Mouse (Mus musculus): ENCODE data around the gene Heatr4.
"Not testable (repeated sequence)": the region's sequence is repeated elsewhere in the genome, so short reads cannot be mapped to it uniquely, and the experiment has no call there.

The Heatr4 gene

GRCm38 (mm10) chr12:83984752-83985151, at the start of gene Heatr4:
TSS of gene Heatr4 (minus strand) at chr12:83984852.
- no peak for DNase-seq

- DNase-seq = no peak
Measured at GRCm38 (mm10) chr12:84034108-84034507, 49.5 kb upstream of the Heatr4 start.

GRCm38 (mm10) chr12:84033302-84033701, 48.6 kb upstream of the Heatr4 start:
- not testable (repeated sequence) for DNase-seq

- no peak for DNase-seq
Measured at GRCm38 (mm10) chr12:84032854-84033253, 48.2 kb upstream of the Heatr4 start.

GRCm38 (mm10) chr12:84030659-84031332, 46.1 kb upstream of the Heatr4 start:
- DNase-seq = peak; percentile 73

- DNase-seq = not testable (repeated sequence)
Measured at GRCm38 (mm10) chr12:84029043-84029442, 44.4 kb upstream of the Heatr4 start.

GRCm38 (mm10) chr12:84028328-84028727, 43.7 kb upstream of the Heatr4 start:
- not testable (repeated sequence) for DNase-seq

GRCm38 (mm10) chr12:84025888-84026287, 41.2 kb upstream of the Heatr4 start:
- DNase-seq = no peak

- no peak for DNase-seq
Measured at GRCm38 (mm10) chr12:84023052-84023745, 38.5 kb upstream of the Heatr4 start.

- DNase-seq = not testable (repeated sequence)
Measured at GRCm38 (mm10) chr12:84022266-84022665, 37.6 kb upstream of the Heatr4 start.

GRCm38 (mm10) chr12:84020528-84020927, 35.9 kb upstream of the Heatr4 start:
- DNase-seq = not testable (repeated sequence)

- DNase-seq = no peak
Measured at GRCm38 (mm10) chr12:84013701-84014100, 29.0 kb upstream of the Heatr4 start.

- DNase-seq = no peak
Measured at GRCm38 (mm10) chr12:84013130-84013529, 28.5 kb upstream of the Heatr4 start.

GRCm38 (mm10) chr12:84011251-84012040, 26.8 kb upstream of the Heatr4 start:
- DNase-seq = peak; percentile 64

- DNase-seq = no peak
Measured at GRCm38 (mm10) chr12:84010201-84010600, 25.5 kb upstream of the Heatr4 start.

GRCm38 (mm10) chr12:84009171-84009965, 24.7 kb upstream of the Heatr4 start, which contains the start of gene Acot1:
TSS of gene Acot1 (plus strand) at chr12:84009490.
- not testable (repeated sequence) for DNase-seq

- no peak for DNase-seq
Measured at GRCm38 (mm10) chr12:84008729-84009128, 24.1 kb upstream of the Heatr4 start.

GRCm38 (mm10) chr12:84008251-84008650, 23.6 kb upstream of the Heatr4 start:
- no peak for DNase-seq

- DNase-seq = no peak
Measured at GRCm38 (mm10) chr12:84003866-84004265, 19.2 kb upstream of the Heatr4 start.

GRCm38 (mm10) chr12:84000418-84000817, 15.8 kb upstream of the Heatr4 start:
- no peak for DNase-seq

- DNase-seq = not testable (repeated sequence)
Measured at GRCm38 (mm10) chr12:83999237-83999636, 14.6 kb upstream of the Heatr4 start.

- no peak for DNase-seq
Measured at GRCm38 (mm10) chr12:83998341-83999107, 13.9 kb upstream of the Heatr4 start.

All from cerebellum, adult 11 months (tissue).